Mouse (Mus musculus) bone marrow macrophage, adult 2 months (primary cell): ENCODE data around the gene Fndc11.

Experiments used
- CTCF ChIP-seq: IDR thresholded peaks from 2 replicates; pipeline ENCODE4 v1.5.1; 2012; ENCODE audit warnings: low read depth, mild to moderate bottlenecking, low read length, moderate library complexity
- POLR2A ChIP-seq: IDR thresholded peaks from 2 replicates; pipeline ENCODE4 v1.6.1; 2012; ENCODE audit warnings: mild to moderate bottlenecking, low read depth, low read length, borderline replicate concordance

DNA sequence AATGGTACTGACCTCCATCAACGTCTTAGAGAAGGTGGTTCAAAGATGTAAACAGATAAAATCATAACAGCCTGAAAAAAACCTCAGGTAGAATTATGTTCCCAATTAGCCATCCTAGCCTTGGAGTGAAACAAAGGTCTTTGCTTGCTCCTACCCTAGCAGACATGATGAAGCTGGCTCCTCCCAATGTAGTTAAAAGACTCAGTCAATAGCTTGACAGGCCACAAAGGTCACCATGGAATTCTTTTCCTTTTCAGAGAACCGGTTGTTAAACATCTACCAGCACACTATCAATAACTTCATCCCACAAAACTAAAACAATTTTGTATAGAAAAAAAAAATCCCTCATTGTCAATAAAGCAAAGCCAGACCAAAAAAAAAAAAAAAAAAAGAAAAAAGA is 25.2 kb downstream of the Fndc11 start:
- TF ChIP-seq CTCF = no peak
- TF ChIP-seq POLR2A = no peak
